Mouse (Mus musculus) embryonic facial prominence, embryonic 10.5 days (tissue): ENCODE results near the gene Gm8332. TPM values are rescaled to one million over a fixed set of nuclear protein-coding genes. Genes with fewer than 3 reads are reported as not detected.
"Not testable (repeated sequence)": the region's sequence is repeated elsewhere in the genome, so short reads cannot be mapped to it uniquely, and the experiment has no call there.

Experiments used
- DNase-seq: peaks from one replicate; pipeline ENCODE4 v3.0.0-alpha.2; 2017; ENCODE audit warnings: low spot score
- H3K27ac ChIP-seq: fragments of 300-500 bp; sonication (generic); replicated peaks from 2 replicates; pipeline ENCODE4 v1.5.1; 2016; ENCODE audit warnings: mild to moderate bottlenecking
- H3K27me3 ChIP-seq: fragments of 300-500 bp; sonication (generic); replicated peaks from 2 replicates; pipeline ENCODE4 v1.6.1; 2016; ENCODE audit warnings: low read depth, mild to moderate bottlenecking; ENCODE audit not compliant: poor library complexity, severe bottlenecking
- H3K36me3 ChIP-seq: fragments of 300-500 bp; sonication (generic); replicated peaks from 2 replicates; pipeline ENCODE4 v1.6.1; 2016; ENCODE audit warnings: mild to moderate bottlenecking, moderate library complexity
- H3K4me1 ChIP-seq: fragments of 300-500 bp; sonication (generic); 2 replicates; pipeline ENCODE4 v1.6.1; 2016
- H3K4me3 ChIP-seq: fragments of 300-500 bp; sonication (generic); 2 replicates; pipeline ENCODE4 v1.5.1; 2016; ENCODE audit warnings: mild to moderate bottlenecking, moderate library complexity
- H3K9me3 ChIP-seq: fragments of 300-500 bp; sonication (generic); 2 replicates; pipeline ENCODE4 v1.6.1; 2016; ENCODE audit warnings: mild to moderate bottlenecking
- WGBS: fragments of 180-500 bp; shearing (Covaris S2); methylation state at CpG from one replicate; pipeline ENCODE4 v1.1.7; 2016; 5-methylcytosine and 5-hydroxymethylcytosine counted together
- polyA plus RNA-seq: library from polyadenylated mRNA; unstranded; fragments of >200 nt; fragmentation: Nextera tagmentation; extraction: Ambion mirVana; gene quantifications from 2 replicates; pipeline ENCODE4 v1.2.1, GENCODE M21; 2016

The Gm8332 gene
- polyA plus RNA-seq = not detected in 2 replicates

GRCm38 (mm10) chr12:88250000-88250399, at the start of gene Gm8332:
TSS of gene Gm8332 (minus strand) at chr12:88250100.
- 82% methylated on average over 2 of the region's 2 CpGs for WGBS
- not testable (repeated sequence) for H3K36me3 ChIP-seq, H3K4me3 ChIP-seq, H3K27ac ChIP-seq, H3K4me1 ChIP-seq, H3K9me3 ChIP-seq, H3K27me3 ChIP-seq, DNase-seq

DNA sequence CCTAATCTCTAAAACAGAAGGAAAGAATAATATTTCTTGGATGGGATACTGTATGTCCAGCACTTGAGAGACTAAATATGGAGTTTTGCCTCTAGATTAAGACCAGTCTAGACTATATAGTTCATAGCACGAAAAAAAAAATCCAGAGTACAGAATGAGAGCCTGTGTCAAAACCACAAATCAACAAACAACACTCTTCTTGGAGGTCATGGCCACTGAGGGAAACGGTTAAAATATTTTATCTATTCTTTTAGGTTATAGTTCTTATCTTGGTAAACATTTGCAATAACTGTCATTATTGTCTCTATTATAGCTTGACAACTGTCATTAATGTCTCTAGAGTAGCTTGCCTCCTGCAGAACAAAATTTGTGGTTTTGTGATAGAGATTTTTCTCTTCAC, 47.3 kb upstream of the Gm8332 start:
- H3K27me3 ChIP-seq, H3K9me3 ChIP-seq, H3K4me3 ChIP-seq, H3K4me1 ChIP-seq, DNase-seq, H3K36me3 ChIP-seq, H3K27ac ChIP-seq: not testable (repeated sequence)
- 82% methylated on average over 2 of the region's 2 CpGs for WGBS

GRCm38 (mm10) chr12:88293082-88293481, 43.2 kb upstream of the Gm8332 start:
- 76% methylated on average over 4 of the region's 4 CpGs for WGBS
- H3K4me1 ChIP-seq, H3K27me3 ChIP-seq, H3K4me3 ChIP-seq, DNase-seq, H3K9me3 ChIP-seq, H3K36me3 ChIP-seq, H3K27ac ChIP-seq: not testable (repeated sequence)

GRCm38 (mm10) chr12:88285224-88285623, 35.3 kb upstream of the Gm8332 start:
- not testable (repeated sequence) for H3K4me3 ChIP-seq, H3K4me1 ChIP-seq, DNase-seq, H3K9me3 ChIP-seq, H3K36me3 ChIP-seq, H3K27me3 ChIP-seq, H3K27ac ChIP-seq
- 95% methylated on average over 4 of the region's 5 CpGs for WGBS

GRCm38 (mm10) chr12:88274400-88274799, 24.5 kb upstream of the Gm8332 start, which contains the start of gene Gm5662:
TSS of gene Gm5662 (minus strand) at chr12:88274500.
- not testable (repeated sequence) for H3K4me3 ChIP-seq, H3K27ac ChIP-seq, H3K4me1 ChIP-seq, H3K27me3 ChIP-seq, H3K36me3 ChIP-seq, DNase-seq, H3K9me3 ChIP-seq
- 86% methylated on average over 5 of the region's 5 CpGs for WGBS

- Histone ChIP-seq H3K27me3 (no peaks in the 10 kb centered on the region), H3K9me3 (peaks cover 8% of the 10 kb centered on the region; the same call in 1 of the 2 replicates), H3K27ac (no peak overlapping the region), H3K36me3 (no peaks in the 10 kb centered on the region), H3K4me3 (no peak overlapping the region), H3K4me1 (no peaks in the 10 kb centered on the region)
- 48% methylated on average over 1 of the region's 1 CpGs for WGBS
- no peak for DNase-seq
These were observed 7.3 kb upstream of the Gm8332 start for GRCm38 (mm10) chr12:88257241-88257640.

DNA sequence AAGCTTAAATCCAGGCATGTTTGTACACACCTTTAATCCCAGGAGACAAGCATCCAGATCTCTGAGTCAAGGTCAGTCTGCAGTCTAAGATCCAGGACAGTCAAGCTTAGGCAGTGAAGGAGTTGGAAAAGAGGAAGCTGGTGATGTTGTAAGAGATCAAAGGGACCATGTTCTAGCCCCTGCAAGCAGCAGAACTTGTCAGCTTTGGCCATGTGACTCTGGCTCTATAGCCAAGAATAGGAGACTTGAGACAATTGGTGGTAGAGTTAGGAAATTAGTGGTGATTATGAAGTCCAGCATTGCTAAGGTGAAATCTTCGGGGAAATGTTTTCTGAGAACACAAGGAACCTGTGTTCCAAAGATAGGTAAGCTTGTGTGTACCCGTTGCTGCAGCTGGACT, 6.0 kb upstream of the Gm8332 start:
- WGBS = 63% methylated on average over 2 of the region's 2 CpGs
- DNase-seq, H3K27me3 ChIP-seq, H3K4me1 ChIP-seq, H3K4me3 ChIP-seq, H3K27ac ChIP-seq, H3K36me3 ChIP-seq, H3K9me3 ChIP-seq: not testable (repeated sequence)

DNA sequence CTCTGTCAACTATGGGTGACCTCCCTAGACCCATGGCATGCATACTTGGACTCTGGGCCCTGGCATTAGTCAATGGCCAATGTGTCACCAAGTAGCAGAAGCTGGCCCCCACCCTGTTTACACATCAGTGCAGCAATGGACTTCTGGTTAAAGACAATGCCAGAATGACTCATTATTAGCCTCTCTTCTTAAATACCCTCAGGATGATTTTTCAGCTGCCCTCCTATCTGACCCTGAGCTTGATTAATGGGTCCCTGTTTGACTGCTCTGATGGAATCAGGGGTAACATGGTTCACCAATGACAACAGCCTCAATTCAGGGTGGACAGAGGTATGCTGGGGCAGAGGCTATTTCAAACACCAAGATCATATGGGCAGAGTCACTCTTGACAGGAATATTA, 4.1 kb downstream of the Gm8332 start:
- H3K27ac ChIP-seq, H3K27me3 ChIP-seq, H3K4me1 ChIP-seq, H3K9me3 ChIP-seq, H3K36me3 ChIP-seq, DNase-seq, H3K4me3 ChIP-seq: not testable (repeated sequence)

DNA sequence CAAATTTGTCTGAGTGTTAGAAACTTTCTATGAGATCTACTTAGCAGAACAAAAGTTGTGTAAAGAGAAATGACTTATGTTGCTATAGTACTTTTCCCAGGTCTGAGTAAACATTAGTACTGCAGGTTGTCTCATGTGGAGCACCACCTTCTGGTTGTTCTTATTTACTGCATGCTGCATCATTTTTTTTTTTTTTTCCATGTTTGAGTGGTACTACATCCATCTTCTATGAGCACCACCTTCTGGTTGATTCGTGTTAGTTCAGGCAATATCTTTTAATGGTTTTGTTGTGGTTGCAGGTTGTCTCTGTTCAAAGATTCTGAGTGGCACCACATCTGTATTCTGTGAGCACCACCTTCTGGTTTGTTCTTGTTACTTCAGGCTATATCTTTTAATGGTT, 7.0 kb downstream of the Gm8332 start:
- not testable (repeated sequence) for H3K27me3 ChIP-seq, H3K9me3 ChIP-seq, H3K4me3 ChIP-seq, H3K27ac ChIP-seq, H3K36me3 ChIP-seq, DNase-seq, H3K4me1 ChIP-seq
- WGBS = 43% methylated on average over 1 of the region's 1 CpGs

DNA sequence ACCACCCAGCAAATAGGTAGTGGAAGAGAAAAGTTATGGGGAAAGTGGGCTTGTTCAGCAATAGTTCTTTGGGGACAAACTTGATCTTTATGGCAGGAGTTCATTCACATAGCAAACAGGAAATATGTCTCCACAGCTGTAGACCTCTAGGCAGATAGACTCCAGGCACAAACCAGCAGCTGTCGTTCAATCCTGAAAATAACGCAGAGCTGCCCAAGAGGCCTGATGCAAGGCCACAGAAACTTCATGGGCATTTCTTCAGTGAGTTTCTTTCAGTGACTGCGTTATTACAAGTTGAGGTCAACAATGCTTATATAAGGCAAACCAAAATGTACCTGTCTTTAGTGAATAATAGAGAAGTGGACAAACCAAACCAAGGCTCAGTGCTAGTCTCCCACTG, 30.5 kb downstream of the Gm8332 start:
- H3K4me3 ChIP-seq = no peak overlapping the region
- no peak overlapping the region for H3K27ac ChIP-seq
- 0 out of 2 replicates have a peak, but pooled peaks cover 5% of the 10 kb centered on the region for H3K9me3 ChIP-seq
- H3K36me3 ChIP-seq = no peaks in the 10 kb centered on the region
- no peaks in the 10 kb centered on the region for H3K4me1 ChIP-seq
- WGBS = 94% methylated on average over 3 of the region's 3 CpGs
- DNase-seq = no peak
- H3K27me3 ChIP-seq = no peaks in the 10 kb centered on the region

DNA sequence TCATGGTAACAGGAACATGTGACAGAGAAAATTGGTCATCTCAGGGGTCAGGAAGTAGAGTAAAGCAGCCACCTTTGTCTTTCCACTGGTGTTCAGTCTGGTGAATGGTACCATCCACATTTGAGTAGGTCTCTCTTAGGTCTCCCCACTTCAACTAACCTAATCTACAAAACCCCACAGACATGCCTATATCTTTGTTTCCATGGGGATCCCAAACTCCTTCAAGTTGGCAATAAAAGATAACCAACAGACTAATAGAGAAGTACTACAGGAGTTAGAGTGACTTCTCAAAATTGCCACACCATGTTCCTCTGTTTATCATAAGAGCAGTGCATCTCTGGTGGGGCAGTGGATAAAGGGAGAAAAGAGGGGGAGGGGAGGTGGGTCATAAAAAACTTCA, 31.8 kb downstream of the Gm8332 start:
- H3K4me3 ChIP-seq, H3K27ac ChIP-seq, H3K9me3 ChIP-seq, H3K27me3 ChIP-seq, H3K36me3 ChIP-seq, H3K4me1 ChIP-seq, DNase-seq: not testable (repeated sequence)

GRCm38 (mm10) chr12:88214641-88215040, 35.3 kb downstream of the Gm8332 start:
- H3K4me1 ChIP-seq = no peaks in the 10 kb centered on the region
- H3K9me3 ChIP-seq = peaks cover 10% of the 10 kb centered on the region; the same call in 1 of the 2 replicates
- 90% methylated on average over 12 of the region's 12 CpGs for WGBS
- H3K27me3 ChIP-seq = no peaks in the 10 kb centered on the region
- no peaks in the 10 kb centered on the region for H3K36me3 ChIP-seq
- DNase-seq = no peak
- H3K4me3 ChIP-seq = no peak overlapping the region
- no peak overlapping the region for H3K27ac ChIP-seq

DNA sequence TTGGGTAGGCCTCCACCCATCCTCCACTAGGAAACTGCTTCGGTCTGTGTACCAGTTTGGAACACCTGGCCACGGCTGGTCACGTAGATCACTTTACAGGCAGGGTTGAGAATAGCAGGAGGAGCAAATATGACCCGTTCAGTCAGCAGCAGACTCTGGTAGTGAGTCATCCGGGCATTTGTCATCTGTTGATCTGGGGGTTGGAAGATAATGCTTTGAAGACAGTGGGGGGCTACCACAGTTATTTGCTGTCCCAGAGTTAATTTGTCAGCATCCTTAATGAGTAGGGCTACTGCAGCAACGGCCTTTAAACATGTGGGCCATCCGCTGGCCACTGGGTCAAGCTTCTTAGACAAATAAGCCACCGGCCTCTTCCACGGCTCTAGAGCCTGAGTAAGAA, 38.4 kb downstream of the Gm8332 start:
- DNase-seq, H3K36me3 ChIP-seq, H3K4me1 ChIP-seq, H3K27me3 ChIP-seq, H3K27ac ChIP-seq, H3K4me3 ChIP-seq: not testable (repeated sequence)
- 91% methylated on average over 9 of the region's 9 CpGs for WGBS
- H3K9me3 ChIP-seq = peaks cover 14% of the 10 kb centered on the region; the same call in 1 of the 2 replicates

GRCm38 (mm10) chr12:88202856-88203255, 47.0 kb downstream of the Gm8332 start:
- 90% methylated on average over 2 of the region's 2 CpGs for WGBS
- no peak overlapping the region for H3K27ac ChIP-seq

More at GRCm38 (mm10) chr12:88202856-88203255, 47.0 kb downstream of the Gm8332 start:
- no peak for DNase-seq
- Histone ChIP-seq H3K36me3 (no peaks in the 10 kb centered on the region), H3K4me1 (no peaks in the 10 kb centered on the region), H3K4me3 (no peak overlapping the region), H3K27me3 (no peaks in the 10 kb centered on the region), H3K9me3 (no peaks in the 10 kb centered on the region)
